Mouse (Mus musculus) liver, embryonic 14.5 days (tissue): Measurements from ENCODE around the gene Akap10. TPM values are rescaled to one million over a fixed set of nuclear protein-coding genes. Genes with fewer than 3 reads are reported as not detected.
A peak's percentile ranks its signal among the peaks of the same experiment; 100 is the strongest.

Experiments used
- ATAC-seq: fragments of 200-750 bp; cut with Nextera tagmentation; 2 replicates; pipeline ENCODE4 v1.8.0; 2017; ENCODE audit warnings: moderate number of reproducible peaks, mild to moderate bottlenecking, moderate library complexity; ENCODE audit not compliant: insufficient read depth
- DNase-seq, 3 experiments: peaks; one replicate each; pipeline ENCODE4 v3.0.0-alpha.2; 2012 to 2013; ENCODE audit warnings: low read depth in 3 of 3, low spot score in 3 of 3
- H3K27ac ChIP-seq: fragments of 300-500 bp; sonication (generic); 2 replicates; pipeline ENCODE4 v1.5.1; 2014; ENCODE audit warnings: moderate library complexity, mild to moderate bottlenecking, control low read depth, inconsistent platforms
- H3K27me3 ChIP-seq: fragments of 300-500 bp; sonication (generic); 2 replicates; pipeline ENCODE4 v1.6.1; 2014; ENCODE audit warnings: mild to moderate bottlenecking, low read length, moderate library complexity; ENCODE audit not compliant: control insufficient read depth, insufficient read depth
- H3K36me3 ChIP-seq: fragments of 300-500 bp; sonication (generic); replicated peaks from 2 replicates; pipeline ENCODE4 v1.6.1; 2014; ENCODE audit warnings: low read depth; ENCODE audit not compliant: control insufficient read depth, insufficient read depth
- H3K4me1 ChIP-seq, 2 experiments: fragments of 200-500 bp in 1 of 2; fragments of 300-500 bp in 1 of 2; sonication (generic) in 1 of 2; replicated peaks; 2 replicates each; pipeline ENCODE4 v1.6.1; 2012 to 2014; ENCODE audit warnings: antibody characterized with exemption in 1 of 2, inconsistent platforms in 1 of 2, low read length in 1 of 2; ENCODE audit not compliant: control insufficient read depth in 2 of 2, insufficient read depth in 2 of 2
- H3K4me2 ChIP-seq: fragments of 300-500 bp; sonication (generic); 2 replicates; pipeline ENCODE4 v1.6.1; 2014; ENCODE audit warnings: low read depth, mild to moderate bottlenecking, control low read depth, moderate library complexity
- H3K4me3 ChIP-seq, 2 experiments: fragments of 200-500 bp in 1 of 2; fragments of 300-500 bp in 1 of 2; sonication (generic) in 1 of 2; 2 replicates each; pipeline ENCODE4 v1.5.1; 2012 to 2014; ENCODE audit warnings: low read depth in 2 of 2, low read length in 2 of 2, mild to moderate bottlenecking in 2 of 2, control low read depth in 1 of 2, inconsistent platforms in 1 of 2, moderate library complexity in 1 of 2; ENCODE audit not compliant: insufficient read depth in 1 of 2
- H3K9ac ChIP-seq: fragments of 300-500 bp; sonication (generic); replicated peaks from 2 replicates; pipeline ENCODE4 v1.6.1; 2014; ENCODE audit warnings: mild to moderate bottlenecking, control low read depth, moderate library complexity
- H3K9me3 ChIP-seq: fragments of 300-500 bp; sonication (generic); 2 replicates; pipeline ENCODE4 v1.6.1; 2016; ENCODE audit warnings: low read length, mixed read lengths; ENCODE audit not compliant: control insufficient read depth
- CTCF ChIP-seq: IDR thresholded peaks from 2 replicates; pipeline ENCODE4 v1.5.1; 2016; ENCODE audit warnings: antibody characterized with exemption, low read depth, control low read depth
- EP300 ChIP-seq: IDR thresholded peaks from 2 replicates; pipeline ENCODE4 v1.6.1; 2016; ENCODE audit warnings: antibody characterized with exemption, low read depth
- WGBS: fragments of 180-500 bp; shearing (Covaris S2); extraction: QIAGEN DNeasy Blood & Tissue Kit; methylation state at CpG from one replicate; pipeline ENCODE4 v1.1.7; 2014; ENCODE audit not compliant: insufficient replicate concordance; 5-methylcytosine and 5-hydroxymethylcytosine counted together
- polyA plus RNA-seq, 2 experiments: library from polyadenylated mRNA; depleted of rRNA in 1 of 2; stranded (reverse) in 1 of 2; unstranded in 1 of 2; fragments of >200 nt; fragmentation: Nextera tagmentation in 1 of 2; extraction: Ambion mirVana in 1 of 2; gene quantifications; 2 replicates each; pipeline versions ENCODE4 v1.2.1 to v1.2.3; 2012 to 2014

Gene Akap10
- polyA plus RNA-seq, 2 experiments, result 5.7 to 6.5 TPM

- no peak for ATAC-seq
- no peaks in the 10 kb centered on the region for H3K36me3 ChIP-seq
- no peak for DNase-seq
- H3K9me3 ChIP-seq, result no peaks in the 10 kb centered on the region
- no peak overlapping the region for H3K9ac ChIP-seq
- H3K4me3 ChIP-seq, result no peak overlapping the region
- TF ChIP-seq EP300 (no peak), CTCF (no peak)
- no peaks in the 10 kb centered on the region for H3K27me3 ChIP-seq
- no peaks in the 10 kb centered on the region; a peak in 1 of 4 replicates for H3K4me1 ChIP-seq
- H3K4me2 ChIP-seq, result no peak overlapping the region
- 43% methylated on average over 6 of the region's 6 CpGs for WGBS
- no peak overlapping the region for H3K27ac ChIP-seq
Measured at GRCm38 (mm10) chr11:61861781-61862547, 68.1 kb downstream of the Akap10 start.

GRCm38 (mm10) chr11:61859316-61859715 lies 70.7 kb downstream of the Akap10 start:
- Histone ChIP-seq H3K27me3 (no peaks in the 10 kb centered on the region), H3K9ac (no peak overlapping the region), H3K4me1 (no peaks in the 10 kb centered on the region; a peak in 1 of 4 replicates), H3K4me2 (no peak overlapping the region), H3K27ac (no peak overlapping the region), H3K9me3 (no peaks in the 10 kb centered on the region), H3K36me3 (no peaks in the 10 kb centered on the region), H3K4me3 (no peak overlapping the region)
- 37% methylated on average over 1 of the region's 1 CpGs for WGBS
- DNase-seq (no peak), ATAC-seq (no peak)
- TF ChIP-seq CTCF (no peak), EP300 (no peak)

- H3K9ac ChIP-seq, result peak overlapping the region; percentile 83
- peaks cover 0 to 2% of the 10 kb centered on the region in 2 experiments; a peak in 1 of 4 replicates for H3K4me1 ChIP-seq
- H3K27ac ChIP-seq, result no peak overlapping the region
- peak overlapping the region; percentile 61 to 87 for H3K4me3 ChIP-seq
- 44% methylated on average over 6 of the region's 6 CpGs for WGBS
- DNase-seq (no peak), ATAC-seq (no peak)
- H3K36me3 ChIP-seq, result no peaks in the 10 kb centered on the region
- H3K9me3 ChIP-seq, result no peaks in the 10 kb centered on the region
- no peak for TF ChIP-seq EP300
- no peak for TF ChIP-seq CTCF
- peak overlapping the region; percentile 94 for H3K4me2 ChIP-seq
- H3K27me3 ChIP-seq, result no peaks in the 10 kb centered on the region
Measured at GRCm38 (mm10) chr11:61855539-61855938, 74.5 kb downstream of the Akap10 start.

- TF ChIP-seq EP300, result no peak
- no peak for TF ChIP-seq CTCF
- H3K4me3 ChIP-seq, result peak within 1 kb of the TSS; percentile 61 to 87
- DNase-seq (peak; percentile 49 to 61 (median 56)), ATAC-seq (peak; percentile 81; the same call in 1 of the 2 replicates)
- H3K27ac ChIP-seq, result peak within 1 kb of the TSS; percentile 46
- H3K9ac ChIP-seq, result peak within 1 kb of the TSS; percentile 83
- no peaks in the 10 kb centered on the region for H3K36me3 ChIP-seq
- WGBS, result under 1% methylated on average over 57 of the region's 58 CpGs
- H3K9me3 ChIP-seq, result no peaks in the 10 kb centered on the region
- H3K4me1 ChIP-seq, result peaks cover 0 to 2% of the 10 kb centered on the region in 2 experiments; a peak in 1 of 4 replicates
- no peaks in the 10 kb centered on the region for H3K27me3 ChIP-seq
- H3K4me2 ChIP-seq, result peak within 1 kb of the TSS; percentile 94
Measured at GRCm38 (mm10) chr11:61854988-61855411, 75.1 kb downstream of the Akap10 start, which contains the start of gene Ulk2. TSS of gene Ulk2 (minus strand) at chr11:61855073.

DNA sequence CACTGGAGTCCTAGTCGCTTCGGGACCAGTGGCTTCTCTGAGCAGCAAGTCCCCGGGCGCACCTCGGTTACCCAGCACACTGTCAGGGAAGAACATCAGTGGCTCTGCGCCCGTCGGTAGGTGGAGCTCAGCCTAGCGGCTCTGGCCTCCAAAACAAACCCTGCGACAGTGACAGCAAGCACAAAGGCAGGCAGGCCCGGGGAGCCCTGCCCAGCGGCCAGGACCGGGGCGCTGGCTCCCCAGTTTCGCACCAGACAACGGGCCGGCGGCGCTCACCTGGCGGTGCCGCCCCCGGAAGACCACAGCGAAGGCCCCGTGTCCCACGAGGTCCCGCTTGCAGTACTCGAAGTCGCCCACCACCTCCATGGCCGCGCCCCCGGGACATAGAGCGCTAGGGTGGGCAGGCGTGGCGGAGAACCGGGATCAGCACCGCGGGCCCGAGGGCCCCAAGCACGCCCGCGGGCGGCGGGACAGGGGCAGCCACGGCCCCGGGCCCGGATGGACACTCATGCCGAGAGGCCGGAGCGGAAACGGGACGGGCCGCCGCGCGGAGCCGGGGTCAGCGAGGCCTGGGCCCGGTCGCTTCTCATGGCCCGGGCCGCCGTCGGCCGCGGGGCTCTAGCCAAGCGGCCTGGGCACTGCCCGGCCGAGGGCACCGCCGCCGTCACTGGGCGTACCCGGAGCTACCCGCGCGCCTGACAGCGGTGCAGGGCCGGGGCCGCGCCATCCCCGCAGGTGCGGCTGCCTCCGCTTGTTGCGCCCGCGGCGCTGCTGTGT lies 75.7 kb downstream of the Akap10 start:
- WGBS, result under 1% methylated on average over 87 of the region's 87 CpGs
- ATAC-seq (peak; percentile 82), DNase-seq (peak; percentile 59 to 70 (median 66))
- Histone ChIP-seq H3K9ac (peak overlapping the region; percentile 83), H3K27ac (peak overlapping the region; percentile 46), H3K27me3 (no peaks in the 10 kb centered on the region), H3K4me2 (peak overlapping the region; percentile 94), H3K9me3 (no peaks in the 10 kb centered on the region), H3K4me3 (peak overlapping the region; percentile 61 to 87), H3K4me1 (peaks cover 0 to 2% of the 10 kb centered on the region in 2 experiments; a peak in 1 of 4 replicates), H3K36me3 (no peaks in the 10 kb centered on the region)
- peak; percentile 82 for TF ChIP-seq CTCF
- no peak for TF ChIP-seq EP300
